Mouse (Mus musculus): ENCODE results near the gene Card19.

Gene Card19

GRCm38 (mm10) chr13:49192156-49192855 lies 23.5 kb downstream of the Card19 start:
- no peak for DNase-seq

GRCm38 (mm10) chr13:49191673-49192035 lies 24.2 kb downstream of the Card19 start:
- DNase-seq: no peak

- DNase-seq: no peak
Measured at GRCm38 (mm10) chr13:49190876-49191672, 24.8 kb downstream of the Card19 start.

DNA sequence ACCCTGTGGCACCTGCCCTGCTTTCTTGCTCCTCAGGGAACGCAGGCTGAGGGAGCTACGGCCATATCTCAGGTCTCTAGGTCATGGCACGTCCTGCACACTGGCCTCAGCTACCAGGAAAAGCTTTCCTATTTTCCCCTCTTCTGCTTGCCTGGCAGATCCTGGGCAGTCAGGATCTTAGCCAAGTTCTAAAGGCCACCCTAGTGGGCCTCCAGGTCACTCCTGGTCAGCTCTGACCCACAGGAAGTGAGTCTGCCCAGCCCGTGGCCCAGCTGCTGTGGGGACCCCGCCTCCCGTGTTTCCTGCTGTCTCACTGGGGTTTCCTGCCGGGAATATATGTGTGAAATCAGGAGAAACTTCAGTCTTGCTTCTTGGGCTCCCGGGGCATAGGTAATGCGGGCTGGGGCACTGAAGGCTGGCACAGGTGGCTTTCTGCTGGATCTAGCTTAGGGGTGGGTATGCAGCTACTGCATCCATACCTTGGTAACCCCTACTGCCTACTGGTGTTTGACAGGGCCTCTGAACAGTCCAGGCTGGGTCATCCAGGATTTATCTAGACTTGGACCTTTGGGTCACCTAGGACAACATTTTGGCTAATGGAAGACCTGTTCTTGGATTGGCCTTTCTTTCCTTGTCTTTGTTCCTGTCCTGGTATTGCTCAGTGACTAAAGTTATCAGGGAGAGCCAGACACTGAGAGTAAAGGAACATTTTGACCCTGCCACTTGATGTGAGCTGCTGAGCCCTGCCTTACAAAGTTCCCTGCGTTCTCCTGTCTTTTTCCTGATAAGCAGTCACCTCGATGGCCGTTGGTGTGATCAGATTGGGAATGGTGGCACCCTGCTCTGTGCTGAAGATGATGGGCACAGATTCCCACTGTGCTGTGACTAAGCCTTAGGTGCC lies 25.6 kb downstream of the Card19 start:
- DNase-seq: no peak

DNA sequence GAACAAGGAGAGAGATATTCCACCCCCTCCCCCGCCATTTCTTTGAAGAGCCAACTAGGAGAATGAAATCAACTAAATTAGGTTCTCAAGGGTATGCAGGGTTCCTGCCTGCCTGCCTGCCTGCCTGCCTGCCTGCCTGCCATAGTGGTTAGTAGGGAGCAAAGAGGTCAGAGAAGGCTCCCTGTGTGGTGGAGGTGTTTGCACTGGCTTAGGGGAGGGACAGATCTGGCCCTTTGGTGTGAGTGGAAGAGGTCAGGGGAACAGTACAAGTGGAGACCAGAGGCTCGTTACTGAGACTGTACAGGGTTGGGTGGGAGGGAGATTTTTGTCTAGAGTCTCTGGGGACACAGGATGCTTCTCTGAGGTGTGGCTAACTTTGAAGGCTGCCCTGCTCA lies 26.9 kb downstream of the Card19 start:
- DNase-seq: no peak

DNA sequence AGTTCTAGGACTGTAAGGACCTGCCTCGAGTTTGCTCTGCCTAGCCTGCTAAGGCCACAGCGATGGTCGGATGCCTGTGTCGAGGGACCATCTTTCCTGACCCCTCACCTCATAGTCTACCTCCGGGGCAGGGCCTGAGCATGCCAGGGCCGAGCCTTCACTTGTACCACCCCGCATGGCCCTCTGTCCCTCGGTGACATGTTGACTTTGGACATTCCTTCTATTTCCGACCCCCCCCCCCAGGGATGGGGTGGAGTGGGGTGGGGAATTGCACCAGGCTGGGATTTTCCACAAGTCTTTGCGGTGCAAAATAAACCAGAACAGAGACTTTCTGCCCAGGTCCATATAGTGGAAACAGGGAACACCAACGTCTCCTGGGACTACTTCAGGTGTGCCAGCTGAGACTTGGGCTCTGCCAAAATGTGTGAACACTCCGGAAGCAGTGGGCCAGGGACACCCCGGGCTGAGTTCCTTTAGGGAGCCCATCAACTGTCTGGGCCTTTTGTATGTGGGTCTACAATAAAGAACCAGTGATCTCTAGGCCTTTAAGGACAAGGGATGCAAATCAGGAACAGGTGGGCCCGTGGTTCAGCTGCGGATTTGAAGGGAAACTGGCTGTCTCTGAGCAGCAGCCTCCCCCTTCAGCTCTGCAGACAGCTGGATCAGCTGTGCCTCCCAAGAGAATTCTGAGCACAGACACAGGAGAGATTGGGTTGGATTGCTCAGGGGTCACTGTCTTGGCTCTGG lies 27.4 kb downstream of the Card19 start:
- DNase-seq: peak; percentile 27

GRCm38 (mm10) chr13:49187288-49188218 lies 28.3 kb downstream of the Card19 start, which contains the start of gene Ninj1:
TSS of gene Ninj1 (plus strand) at chr13:49187485.
- peak; percentile 91 for DNase-seq

DNA sequence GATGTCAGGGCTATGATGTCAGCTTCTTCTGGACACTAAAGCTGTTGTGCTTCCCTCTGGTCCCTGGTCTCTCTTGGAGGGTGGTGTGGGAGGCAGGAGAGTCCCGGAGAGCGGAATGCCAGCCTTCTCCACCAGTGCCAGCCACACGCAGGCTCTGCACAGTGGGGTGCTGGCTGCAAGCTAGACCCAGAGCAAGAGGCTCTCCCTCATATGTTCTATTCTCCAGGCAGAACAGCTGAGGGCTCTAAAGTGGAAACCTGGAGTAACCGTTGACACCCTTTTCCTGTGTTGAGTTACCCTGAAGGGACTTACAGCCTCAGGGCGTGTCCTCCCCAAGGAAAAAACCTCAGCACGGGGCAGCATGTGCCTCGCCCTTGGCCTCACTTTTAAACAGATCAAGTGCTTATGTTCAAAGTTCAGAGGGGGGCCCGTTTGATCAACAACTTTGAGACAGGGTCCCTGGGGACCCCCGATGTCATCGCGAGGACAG lies 29.0 kb downstream of the Card19 start:
- DNase-seq: no peak

DNA sequence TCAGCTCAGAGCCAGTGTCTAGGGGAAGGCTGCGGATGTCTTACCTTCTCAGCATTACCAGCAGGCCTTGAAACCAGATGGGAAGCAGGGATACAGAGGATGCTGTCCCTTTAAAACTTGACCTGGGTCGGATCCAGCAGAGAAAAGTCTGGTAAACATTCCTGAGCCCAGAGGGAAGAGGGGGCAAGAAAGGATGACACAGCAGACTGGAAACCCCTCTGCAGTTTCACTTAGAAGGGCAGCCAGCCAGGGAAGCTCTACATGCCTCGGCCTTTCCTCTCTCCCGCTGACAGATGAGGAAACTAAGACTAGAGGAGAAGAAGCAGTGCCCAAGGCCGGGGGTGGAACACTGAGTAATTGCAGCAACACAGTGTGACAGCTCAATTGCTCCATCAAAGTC lies 32.2 kb downstream of the Card19 start:
- DNase-seq: no peak

DNA sequence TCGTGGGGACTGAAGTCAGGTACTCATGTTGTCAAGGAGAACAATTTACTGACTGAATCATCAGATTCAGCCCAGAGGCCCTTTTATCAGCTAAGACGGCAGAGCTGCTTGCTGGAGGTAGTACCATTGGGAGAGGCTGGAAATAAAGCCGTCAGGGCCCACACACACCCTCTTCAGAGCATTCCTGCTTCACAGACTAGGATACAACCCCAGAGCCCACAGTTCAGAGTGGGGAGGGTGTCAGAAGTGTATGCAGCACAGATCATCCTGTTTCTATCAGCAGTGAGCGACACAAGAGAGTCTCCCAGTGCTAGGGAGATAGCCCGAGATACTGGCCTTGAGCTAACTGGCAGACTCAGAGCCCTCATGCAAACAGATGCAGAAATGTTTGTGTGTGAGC lies 32.7 kb downstream of the Card19 start:
- DNase-seq: no peak

DNA sequence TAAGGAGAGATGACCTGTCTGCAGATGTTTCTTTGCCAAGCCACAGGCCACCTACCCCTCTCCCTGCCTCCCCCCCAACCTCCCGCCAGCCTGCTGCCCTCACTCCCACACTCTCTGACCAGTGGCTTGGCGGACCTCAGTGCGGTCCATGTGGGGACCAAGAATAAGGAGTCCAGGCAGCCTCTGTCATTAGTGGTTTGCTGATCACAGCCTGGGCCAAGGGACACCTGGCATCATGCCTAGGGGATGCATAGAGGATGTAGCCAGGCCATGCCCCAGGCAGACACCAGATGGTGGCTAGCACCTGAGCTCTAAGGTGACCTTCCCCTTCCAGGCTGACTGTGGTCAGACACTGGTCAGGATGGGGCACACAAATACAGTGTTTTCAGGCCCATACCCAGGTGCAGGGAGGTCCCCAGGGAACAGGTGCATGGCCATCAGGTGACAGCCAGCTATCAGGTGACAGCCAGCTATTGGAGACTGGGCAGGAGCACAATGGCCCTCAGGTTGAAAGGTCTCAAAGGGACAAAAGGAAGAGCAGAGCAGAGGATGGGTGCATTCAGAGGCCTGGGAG lies 34.3 kb downstream of the Card19 start:
- DNase-seq: no peak

- no peak for DNase-seq
Measured at GRCm38 (mm10) chr13:49180691-49181090, 35.1 kb downstream of the Card19 start.

DNA sequence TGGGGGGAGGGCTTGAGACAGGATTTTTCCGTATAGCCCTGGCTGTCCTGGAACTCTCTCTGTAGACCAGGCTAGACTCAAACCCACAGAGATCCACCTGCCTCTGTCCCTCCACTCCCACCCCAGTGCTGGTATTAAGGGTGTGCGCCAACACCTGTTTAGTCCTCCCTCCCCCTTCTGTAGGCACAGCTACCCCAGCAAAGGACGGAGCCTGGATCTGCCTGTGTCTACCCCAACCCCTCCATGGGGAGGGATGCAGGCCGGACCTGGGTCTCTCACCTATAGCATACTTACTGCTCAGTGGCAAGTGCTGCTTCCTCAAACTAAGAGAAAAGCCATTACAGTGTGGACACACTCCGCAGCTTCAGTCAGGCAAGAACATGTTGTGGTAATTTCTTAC lies 35.6 kb downstream of the Card19 start:
- DNase-seq: no peak

- DNase-seq: no peak
Measured at GRCm38 (mm10) chr13:49178839-49179585, 36.8 kb downstream of the Card19 start.

DNA sequence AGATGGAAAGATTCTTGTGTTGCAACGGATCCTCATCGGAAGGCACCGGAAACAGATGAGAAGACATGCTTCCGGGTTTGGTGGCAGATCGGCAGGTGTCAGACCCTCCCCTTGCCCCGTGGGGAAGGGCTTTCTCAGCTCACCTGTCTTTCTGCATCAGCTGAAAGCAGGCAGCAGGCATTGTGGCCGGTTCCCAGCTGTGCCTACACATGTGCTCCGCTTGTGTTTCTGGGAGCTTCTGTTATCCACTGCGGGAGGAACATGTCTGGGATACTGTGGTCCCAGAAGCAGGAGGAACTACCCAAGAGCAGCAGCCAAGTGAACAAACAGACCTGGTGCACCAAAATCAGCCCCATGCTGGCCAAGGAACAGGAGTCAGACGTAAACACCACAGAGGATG lies 40.3 kb downstream of the Card19 start:
- DNase-seq: no peak

GRCm38 (mm10) chr13:49172971-49173596 lies 42.8 kb downstream of the Card19 start:
- peak; percentile 91 for DNase-seq

- no peak for DNase-seq
Measured at GRCm38 (mm10) chr13:49172335-49172734, 43.5 kb downstream of the Card19 start.

GRCm38 (mm10) chr13:49171729-49172128 lies 44.1 kb downstream of the Card19 start:
- DNase-seq: no peak

DNA sequence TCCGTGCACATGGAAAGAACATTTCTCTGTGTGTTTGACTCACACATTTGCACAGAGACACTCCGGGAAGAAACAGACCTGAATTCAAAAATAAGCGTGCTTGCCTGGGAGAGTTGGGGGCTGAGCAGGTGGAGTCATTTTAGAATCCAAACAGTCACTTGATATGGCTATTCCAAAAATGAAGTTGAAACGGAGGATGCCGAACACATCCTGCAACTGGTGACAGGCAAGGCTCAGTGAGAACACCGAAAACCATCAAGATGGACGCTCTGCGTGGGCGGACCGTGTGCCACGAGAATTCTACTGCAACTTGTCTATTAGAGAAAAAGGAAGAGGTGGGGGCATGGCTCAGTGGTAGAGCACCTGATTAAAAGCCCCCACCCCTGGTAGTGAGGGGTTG lies 45.2 kb downstream of the Card19 start:
- DNase-seq: no peak

Measured in embryo, embryonic 11 days (tissue).